Mouse (Mus musculus) cerebellum, postnatal 25 days (tissue): ENCODE measurements at regions not wholly inside any gene's neighbourhood (a gene's known extent, or its start where the extent isn't known, plus 50 kb on each side); places are given as distances from the start of the nearest gene placed in this dataset.

Experiments used
- DNase-seq, 2 experiments: peaks; one replicate each; pipeline ENCODE4 v3.0.0; 2021; ENCODE audit warnings: mixed read lengths in 2 of 2

GRCm38 (mm10) chr6:81173018-81173417 lies 750.5 kb upstream of the Gcfc2 start:
- DNase-seq, result no peak

GRCm38 (mm10) chr6:81190218-81190617 lies 733.3 kb upstream of the Gcfc2 start:
- no peak for DNase-seq

GRCm38 (mm10) chr6:81210521-81210920 lies 712.9 kb upstream of the Gcfc2 start:
- DNase-seq, result no peak

GRCm38 (mm10) chr6:81230747-81231146 lies 692.7 kb upstream of the Gcfc2 start:
- DNase-seq, result peak in 1 of 2 experiments; percentile 2

- peak; percentile 5 to 40 for DNase-seq
Measured at GRCm38 (mm10) chr6:81259878-81260277, 663.6 kb upstream of the Gcfc2 start.
